Mouse (Mus musculus) activated CD4-positive, CD25-positive, alpha-beta regulatory T cell, adult 4 months (primary cell): ENCODE measurements around the gene Slc39a9. TPM values are rescaled to one million over a fixed set of nuclear protein-coding genes. Genes with fewer than 3 reads are reported as not detected.

Experiments used
- ATAC-seq: one replicate; pipeline ENCODE4 v1.8.0; 2017
- polyA plus RNA-seq, 2 experiments: library from polyadenylated mRNA; unstranded; fragments of 100-300 nt; shearing (Covaris generic); gene quantifications; one replicate each; pipeline ENCODE4 v1.2.1; 2017

Gene Slc39a9
- polyA plus RNA-seq, 2 experiments from 2014 or later, result 21.0 to 24.3 TPM

- no peak for ATAC-seq
Measured at GRCm38 (mm10) chr12:80721458-80721857, 77.8 kb downstream of the Slc39a9 start.

- no peak for ATAC-seq
Measured at GRCm38 (mm10) chr12:80724853-80725559, 81.3 kb downstream of the Slc39a9 start.

- ATAC-seq, result no peak
Measured at GRCm38 (mm10) chr12:80728207-80728606, 84.5 kb downstream of the Slc39a9 start.

GRCm38 (mm10) chr12:80728814-80729213, 85.1 kb downstream of the Slc39a9 start:
- ATAC-seq, result no peak

- ATAC-seq, result no peak
Measured at GRCm38 (mm10) chr12:80729758-80730530, 86.3 kb downstream of the Slc39a9 start.

GRCm38 (mm10) chr12:80730567-80730966, 86.9 kb downstream of the Slc39a9 start:
- ATAC-seq, result no peak

Other genes starting within 250 kb of the Slc39a9 start
- 10 to 100 TPM; 14.9 to 19.0 TPM for gene Dcaf5, start 207.3 kb upstream of the Slc39a9 start, polyA plus RNA-seq
- 10 to 100 TPM; 17.3 to 20.2 TPM for gene Exd2, start 180.8 kb upstream of the Slc39a9 start, polyA plus RNA-seq
- not detected for gene Galnt16, start 125.6 kb upstream of the Slc39a9 start, polyA plus RNA-seq
- gene Erh, start 458 bp downstream of the Slc39a9 start, polyA plus RNA-seq, result 100 to 1,000 TPM; 110 to 140 TPM
- gene Plekhd1, start 48.7 kb downstream of the Slc39a9 start, polyA plus RNA-seq, result 1 to 10 TPM in 1 of 2 experiments, under 1 TPM in 1; 0.36 to 1.3 TPM
- gene Ccdc177, start 116.8 kb downstream of the Slc39a9 start, polyA plus RNA-seq, result not detected
- gene Susd6, start 146.6 kb downstream of the Slc39a9 start, polyA plus RNA-seq, result 10 to 100 TPM; 21.8 to 29.4 TPM